Mouse (Mus musculus): ENCODE data around the gene Gad1. TPM values are rescaled to one million over a fixed set of nuclear protein-coding genes. Genes with fewer than 3 reads are reported as not detected.

Gad1 gene
- total and polyA plus RNA-seq, 3 experiments: 0.04 to 0.45 (median 0.23) TPM

- no peak overlapping the region for H3K4me3 ChIP-seq
- DNase-seq: no peak
- intact Hi-C loops (cut with DNase I): no loop called here
- no peaks in the 10 kb centered on the region for H3K79me2 ChIP-seq (replicated peaks; ENCODE audit: control insufficient read depth, insufficient read depth, low read length)
- 74% methylated on average over 8 of the region's 8 CpGs for WGBS
- H3K4me1 ChIP-seq (ENCODE audit: control insufficient read depth, insufficient read depth, low read length): no peaks in the 10 kb centered on the region
- no peak overlapping the region for H3K9ac ChIP-seq (ENCODE audit: low read depth, low read length)
- no peak overlapping the region for H3K27ac ChIP-seq
- H3K27me3 ChIP-seq (ENCODE audit: control insufficient read depth, insufficient read depth, low read length): peaks cover 3% of the 10 kb centered on the region; the same call in 1 of the 2 replicates
- H3K36me3 ChIP-seq (ENCODE audit: control insufficient read depth, insufficient read depth, low read length): no peaks in the 10 kb centered on the region
- TF ChIP-seq EP300 (IDR thresholded peaks at IDR 0.05; ENCODE audit: insufficient read depth, low read depth, low read length) (no peak), CTCF (IDR thresholded peaks at IDR 0.05) (no peak), POLR2A (IDR thresholded peaks at IDR 0.05; ENCODE audit: insufficient read depth, low read depth, low read length) (no peak)
Observed at GRCm38 (mm10) chr2:70573544-70574210, 20.8 kb downstream of the Gad1 start.

- no peak overlapping the region for H3K9ac ChIP-seq (ENCODE audit: low read depth, low read length)
- intact Hi-C loops (cut with DNase I): no loop called here
- H3K27me3 ChIP-seq (ENCODE audit: control insufficient read depth, insufficient read depth, low read length): no peaks in the 10 kb centered on the region
- no peak for DNase-seq
- no peak overlapping the region for H3K27ac ChIP-seq
- TF ChIP-seq CTCF (IDR thresholded peaks at IDR 0.05): no peak
- no peak for TF ChIP-seq EP300 (IDR thresholded peaks at IDR 0.05; ENCODE audit: insufficient read depth, low read depth, low read length)
- no peak for TF ChIP-seq POLR2A (IDR thresholded peaks at IDR 0.05; ENCODE audit: insufficient read depth, low read depth, low read length)
- WGBS: 82% methylated on average over 6 of the region's 6 CpGs
- H3K79me2 ChIP-seq (replicated peaks; ENCODE audit: control insufficient read depth, insufficient read depth, low read length): no peaks in the 10 kb centered on the region
- no peaks in the 10 kb centered on the region for H3K36me3 ChIP-seq (ENCODE audit: control insufficient read depth, insufficient read depth, low read length)
- H3K4me1 ChIP-seq (ENCODE audit: control insufficient read depth, insufficient read depth, low read length): no peaks in the 10 kb centered on the region
- H3K4me3 ChIP-seq: no peak overlapping the region
Observed at GRCm38 (mm10) chr2:70588200-70588599, 35.3 kb downstream of the Gad1 start.

- no peak overlapping the region for H3K9ac ChIP-seq (ENCODE audit: low read depth, low read length)
- no peaks in the 10 kb centered on the region for H3K27me3 ChIP-seq (ENCODE audit: control insufficient read depth, insufficient read depth, low read length)
- DNase-seq: no peak
- WGBS: 77% methylated on average over 6 of the region's 6 CpGs
- no peaks in the 10 kb centered on the region for H3K4me1 ChIP-seq (ENCODE audit: control insufficient read depth, insufficient read depth, low read length)
- no peaks in the 10 kb centered on the region for H3K79me2 ChIP-seq (replicated peaks; ENCODE audit: control insufficient read depth, insufficient read depth, low read length)
- TF ChIP-seq EP300 (IDR thresholded peaks at IDR 0.05; ENCODE audit: insufficient read depth, low read depth, low read length): no peak
- TF ChIP-seq POLR2A (IDR thresholded peaks at IDR 0.05; ENCODE audit: insufficient read depth, low read depth, low read length): no peak
- no peak for TF ChIP-seq CTCF (IDR thresholded peaks at IDR 0.05)
- intact Hi-C loops (cut with DNase I): no loop called here
- H3K4me3 ChIP-seq: no peak overlapping the region
- no peaks in the 10 kb centered on the region for H3K36me3 ChIP-seq (ENCODE audit: control insufficient read depth, insufficient read depth, low read length)
- no peak overlapping the region for H3K27ac ChIP-seq
Observed at GRCm38 (mm10) chr2:70592432-70592831, 39.6 kb downstream of the Gad1 start.

GRCm38 (mm10) chr2:70593670-70594069 lies 40.8 kb downstream of the Gad1 start:
- H3K9ac ChIP-seq (ENCODE audit: low read depth, low read length): no peak overlapping the region
- H3K27ac ChIP-seq: no peak overlapping the region
- H3K79me2 ChIP-seq (replicated peaks; ENCODE audit: control insufficient read depth, insufficient read depth, low read length): no peaks in the 10 kb centered on the region
- no peaks in the 10 kb centered on the region for H3K36me3 ChIP-seq (ENCODE audit: control insufficient read depth, insufficient read depth, low read length)
- no peak for DNase-seq
- H3K4me3 ChIP-seq: no peak overlapping the region
- no peak for TF ChIP-seq EP300 (IDR thresholded peaks at IDR 0.05; ENCODE audit: insufficient read depth, low read depth, low read length)
- TF ChIP-seq POLR2A (IDR thresholded peaks at IDR 0.05; ENCODE audit: insufficient read depth, low read depth, low read length): no peak
- no peak for TF ChIP-seq CTCF (IDR thresholded peaks at IDR 0.05)
- WGBS: 67% methylated on average over 5 of the region's 5 CpGs
- no peaks in the 10 kb centered on the region for H3K27me3 ChIP-seq (ENCODE audit: control insufficient read depth, insufficient read depth, low read length)
- intact Hi-C loops (cut with DNase I): no loop called here
- H3K4me1 ChIP-seq (ENCODE audit: control insufficient read depth, insufficient read depth, low read length): no peaks in the 10 kb centered on the region

GRCm38 (mm10) chr2:70595896-70596295 lies 43.0 kb downstream of the Gad1 start:
- no peak for TF ChIP-seq CTCF (IDR thresholded peaks at IDR 0.05)
- no peak for TF ChIP-seq EP300 (IDR thresholded peaks at IDR 0.05; ENCODE audit: insufficient read depth, low read depth, low read length)
- TF ChIP-seq POLR2A (IDR thresholded peaks at IDR 0.05; ENCODE audit: insufficient read depth, low read depth, low read length): no peak
- 68% methylated on average over 2 of the region's 2 CpGs for WGBS
- no peaks in the 10 kb centered on the region for H3K27me3 ChIP-seq (ENCODE audit: control insufficient read depth, insufficient read depth, low read length)

GRCm38 (mm10) chr2:70609769-70610168 lies 56.9 kb downstream of the Gad1 start:
- Histone ChIP-seq H3K36me3 (ENCODE audit: control insufficient read depth, insufficient read depth, low read length) (no peaks in the 10 kb centered on the region), H3K4me3 (no peak overlapping the region), H3K79me2 (replicated peaks; ENCODE audit: control insufficient read depth, insufficient read depth, low read length) (no peaks in the 10 kb centered on the region), H3K4me1 (ENCODE audit: control insufficient read depth, insufficient read depth, low read length) (no peaks in the 10 kb centered on the region), H3K27ac (no peak overlapping the region), H3K9ac (ENCODE audit: low read depth, low read length) (no peak overlapping the region), H3K27me3 (ENCODE audit: control insufficient read depth, insufficient read depth, low read length) (no peaks in the 10 kb centered on the region)
- TF ChIP-seq EP300 (IDR thresholded peaks at IDR 0.05; ENCODE audit: insufficient read depth, low read depth, low read length) (no peak), POLR2A (IDR thresholded peaks at IDR 0.05; ENCODE audit: insufficient read depth, low read depth, low read length) (no peak), CTCF (IDR thresholded peaks at IDR 0.05) (no peak)
- DNase-seq: no peak
- WGBS: 77% methylated on average over 3 of the region's 3 CpGs
- intact Hi-C loops (cut with DNase I): no loop called here

More at GRCm38 (mm10) chr2:70595896-70596295, 43.0 kb downstream of the Gad1 start:
- Histone ChIP-seq H3K9ac (ENCODE audit: low read depth, low read length) (no peak overlapping the region), H3K36me3 (ENCODE audit: control insufficient read depth, insufficient read depth, low read length) (no peaks in the 10 kb centered on the region), H3K4me1 (ENCODE audit: control insufficient read depth, insufficient read depth, low read length) (no peaks in the 10 kb centered on the region), H3K27ac (no peak overlapping the region), H3K79me2 (replicated peaks; ENCODE audit: control insufficient read depth, insufficient read depth, low read length) (no peaks in the 10 kb centered on the region), H3K4me3 (no peak overlapping the region)
- intact Hi-C loops (cut with DNase I): no loop called here
- DNase-seq: no peak

Data from heart, adult 2 months (tissue).